Mouse (Mus musculus) activated CD4-positive, CD25-positive, alpha-beta regulatory T cell, adult 4 months (primary cell): ENCODE data around the gene Dcbld1. TPM values are rescaled to one million over a fixed set of nuclear protein-coding genes. Genes with fewer than 3 reads are reported as not detected.
"Not testable (repeated sequence)": the region's sequence is repeated elsewhere in the genome, so short reads cannot be mapped to it uniquely, and the experiment has no call there.

Experiments used
- ATAC-seq: one replicate; pipeline ENCODE4 v1.8.0; 2017
- polyA plus RNA-seq, 2 experiments: library from polyadenylated mRNA; unstranded; fragments of 100-300 nt; shearing (Covaris generic); gene quantifications; one replicate each; pipeline ENCODE4 v1.2.1; 2017

Gene Dcbld1
- polyA plus RNA-seq, 2 experiments from 2014 or later: 0.07 TPM; not detected in 1

GRCm38 (mm10) chr10:52264162-52264561, 30.7 kb downstream of the Dcbld1 start:
- no peak for ATAC-seq

- no peak for ATAC-seq
These were observed 35.5 kb downstream of the Dcbld1 start for GRCm38 (mm10) chr10:52268879-52269278.

- no peak for ATAC-seq
These were observed 38.0 kb downstream of the Dcbld1 start for GRCm38 (mm10) chr10:52271385-52271784.

- no peak for ATAC-seq
These were observed 39.6 kb downstream of the Dcbld1 start for GRCm38 (mm10) chr10:52273012-52273411.

GRCm38 (mm10) chr10:52274001-52274909, 40.8 kb downstream of the Dcbld1 start:
- no peak for ATAC-seq

GRCm38 (mm10) chr10:52274910-52275604, 41.6 kb downstream of the Dcbld1 start:
- no peak for ATAC-seq

GRCm38 (mm10) chr10:52276579-52276978, 43.2 kb downstream of the Dcbld1 start:
- ATAC-seq: no peak

GRCm38 (mm10) chr10:52277564-52277963, 44.1 kb downstream of the Dcbld1 start:
- ATAC-seq: not testable (repeated sequence)

GRCm38 (mm10) chr10:52278011-52278434, 44.6 kb downstream of the Dcbld1 start:
- no peak for ATAC-seq

GRCm38 (mm10) chr10:52278866-52279265, 45.4 kb downstream of the Dcbld1 start:
- no peak for ATAC-seq

GRCm38 (mm10) chr10:52279876-52280275, 46.5 kb downstream of the Dcbld1 start:
- ATAC-seq: no peak

GRCm38 (mm10) chr10:52280623-52281022, 47.2 kb downstream of the Dcbld1 start:
- no peak for ATAC-seq

- no peak for ATAC-seq
These were observed 47.9 kb downstream of the Dcbld1 start for GRCm38 (mm10) chr10:52281337-52281736.

GRCm38 (mm10) chr10:52284578-52284977, 51.2 kb downstream of the Dcbld1 start:
- ATAC-seq: no peak

GRCm38 (mm10) chr10:52287852-52288533, 54.6 kb downstream of the Dcbld1 start:
- ATAC-seq: no peak

- ATAC-seq: no peak
These were observed 55.8 kb downstream of the Dcbld1 start for GRCm38 (mm10) chr10:52289261-52289660.

- not testable (repeated sequence) for ATAC-seq
These were observed 59.0 kb downstream of the Dcbld1 start for GRCm38 (mm10) chr10:52292391-52292790.

GRCm38 (mm10) chr10:52293921-52294577, 60.6 kb downstream of the Dcbld1 start:
- no peak for ATAC-seq

- ATAC-seq: no peak
These were observed 62.5 kb downstream of the Dcbld1 start for GRCm38 (mm10) chr10:52295934-52296333.

GRCm38 (mm10) chr10:52298568-52298967, 65.1 kb downstream of the Dcbld1 start:
- ATAC-seq: not testable (repeated sequence)

- ATAC-seq: no peak
These were observed 68.3 kb downstream of the Dcbld1 start for GRCm38 (mm10) chr10:52301766-52302165.

- no peak for ATAC-seq
These were observed 68.9 kb downstream of the Dcbld1 start for GRCm38 (mm10) chr10:52302271-52302670.
